12 mouse cellular contexts compared by ENCODE assay signal in the genomic region with DNA sequence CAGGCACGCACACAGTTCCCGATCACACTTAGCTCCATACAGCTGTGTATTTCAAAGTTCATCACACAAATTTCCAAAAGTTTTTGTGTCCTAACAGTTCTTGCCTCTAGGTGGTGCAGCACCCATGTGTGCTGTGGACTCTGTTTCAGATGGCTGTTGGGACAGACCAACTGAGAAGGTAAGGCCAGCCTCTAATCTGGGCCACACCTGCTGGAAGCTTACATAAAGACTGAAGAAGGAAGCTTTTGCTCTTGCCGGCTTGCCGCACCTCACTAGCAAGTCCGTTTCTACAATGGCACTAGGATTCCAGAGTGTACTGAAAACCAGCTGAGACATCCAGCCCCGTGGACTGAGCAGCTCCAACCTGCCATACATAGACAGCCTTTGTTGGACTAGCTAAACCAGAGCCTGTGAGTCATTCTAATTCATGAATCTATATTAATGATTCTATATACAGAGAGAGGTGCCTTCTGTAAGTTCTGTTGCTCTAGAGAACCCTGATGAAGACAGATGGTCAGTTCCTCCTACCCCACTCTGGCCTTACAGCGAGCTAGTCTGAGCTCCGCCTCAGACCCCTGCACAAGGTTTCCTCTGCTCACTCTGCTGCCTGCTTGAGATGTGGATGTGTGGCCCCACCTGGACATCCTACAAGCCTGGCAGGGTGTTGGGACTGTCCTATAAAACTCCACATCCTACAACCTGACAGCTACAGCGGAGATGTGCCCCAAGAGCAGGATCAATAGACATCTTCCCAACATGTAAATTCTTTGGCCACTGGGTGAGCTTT. TPM values are rescaled to one million over a fixed set of nuclear protein-coding genes. Genes with fewer than 3 reads are reported as not detected.
DNase-seq lines count a peak whose midpoint lies in the region; ATAC-seq and TF ChIP-seq lines count a peak whose summit lies in the region.
"Had no signal": no experiment of that assay in that cellular context is flagged by ENCODE, and none has a peak within 500 bp of the region (broad histone marks: within the 10 kb centered on the region; RNA-seq: fewer than 3 reads in every experiment).

No protein-coding gene starts in this region.

- ATAC-seq in CD4-positive, CD25-positive, alpha-beta regulatory T cell, adult 4 months = no peak
- ATAC-seq in liver, embryonic 12.5 days = 0 out of 2 replicates have a peak, but pooled peaks have one; percentile 37
- ATAC-seq in liver, embryonic 11.5 days (replicated peaks; ENCODE audit: low FRiP score) = no peak
- ATAC-seq: activated CD4-positive, CD25-positive, alpha-beta regulatory T cell, adult 4 months had no signal

- no peak overlapping the region for H3K4me3 ChIP-seq in liver, embryonic 12.5 days
- H3K4me3 ChIP-seq in liver, embryonic 11.5 days (ENCODE audit: low read depth, low read length) = no peak overlapping the region
- no peak overlapping the region for H3K4me3 ChIP-seq in embryonic fibroblast, embryonic 13.5 days (ENCODE audit: insufficient read depth, low read length)
- H3K4me3 ChIP-seq: embryonic facial prominence, embryonic 15.5 days; neural tube, embryonic 12.5 days had no signal

- H3K27ac ChIP-seq in liver, embryonic 12.5 days = no peak overlapping the region
- no peak overlapping the region for H3K27ac ChIP-seq in liver, embryonic 11.5 days (ENCODE audit: low read depth, low read length)
- H3K27ac ChIP-seq in embryonic fibroblast, embryonic 13.5 days (ENCODE audit: insufficient read depth, low read length) = peak overlapping the region; percentile 28; the same call in 1 of the 2 replicates
- H3K27ac ChIP-seq: embryonic facial prominence, embryonic 15.5 days; neural tube, embryonic 12.5 days had no signal

- WGBS in liver, embryonic 12.5 days (ENCODE audit: insufficient replicate concordance) = 64% methylated on average over 9 of the region's 9 CpGs
- WGBS in liver, embryonic 11.5 days = 69% methylated on average over 9 of the region's 9 CpGs

- peaks cover 10% of the 10 kb centered on the region for H3K36me3 ChIP-seq in liver, embryonic 12.5 days
- H3K36me3 ChIP-seq in liver, embryonic 11.5 days (ENCODE audit: control insufficient read depth, insufficient read depth, low read length) = no peaks in the 10 kb centered on the region
- no peaks in the 10 kb centered on the region for H3K36me3 ChIP-seq in splenic B cell, adult 2 months (ENCODE audit: control insufficient read depth, insufficient read depth, low read length, poor library complexity, severe bottlenecking)
- H3K36me3 ChIP-seq: embryonic facial prominence, embryonic 15.5 days; neural tube, embryonic 12.5 days had no signal

- no peaks in the 10 kb centered on the region for H3K9me3 ChIP-seq in liver, embryonic 12.5 days (replicated peaks)
- H3K9me3 ChIP-seq in liver, embryonic 11.5 days (ENCODE audit: control insufficient read depth, low read length) = no peaks in the 10 kb centered on the region
- H3K9me3 ChIP-seq: embryonic facial prominence, embryonic 15.5 days; neural tube, embryonic 12.5 days had no signal

- no peak overlapping the region for H3K4me2 ChIP-seq in liver, embryonic 12.5 days
- no peak overlapping the region for H3K4me2 ChIP-seq in liver, embryonic 11.5 days
- H3K4me2 ChIP-seq: embryonic facial prominence, embryonic 15.5 days; neural tube, embryonic 12.5 days had no signal

- H3K27me3 ChIP-seq in liver, embryonic 12.5 days (replicated peaks) = peaks cover 17% of the 10 kb centered on the region; the same call in 1 of the 2 replicates
- no peaks in the 10 kb centered on the region for H3K27me3 ChIP-seq in liver, embryonic 11.5 days (replicated peaks; ENCODE audit: control insufficient read depth, insufficient read depth, low read length)
- no peaks in the 10 kb centered on the region for H3K27me3 ChIP-seq in splenic B cell, adult 2 months (ENCODE audit: control insufficient read depth, insufficient read depth, low read length, poor library complexity, severe bottlenecking)
- H3K27me3 ChIP-seq: embryonic facial prominence, embryonic 15.5 days; neural tube, embryonic 12.5 days had no signal

- TF ChIP-seq CTCF in embryonic fibroblast, embryonic 13.5 days (IDR thresholded peaks at IDR 0.05; ENCODE audit: borderline replicate concordance, insufficient read depth, low read length) = no peak

- TF ChIP-seq POLR2A in embryonic fibroblast, embryonic 13.5 days (IDR thresholded peaks at IDR 0.05; ENCODE audit: low read depth, low read length) = no peak

- peak; percentile 59 for DNase-seq in CD4-positive, CD25-positive, alpha-beta regulatory T cell, adult 2 months (ENCODE audit: low read depth, low spot score)
- DNase-seq in liver, embryonic 11.5 days (ENCODE audit: low spot score) = no peak
- DNase-seq in splenic B cell, adult 2 months (ENCODE audit: low read depth, low spot score) = peak; percentile 33
- DNase-seq in left cerebral cortex, adult 18-20 months (ENCODE audit: low spot score in 2 of 2) = no peak
- no peak for DNase-seq in layer of hippocampus, adult 9-11 months

- H3K4me1 ChIP-seq in liver, embryonic 12.5 days = no peaks in the 10 kb centered on the region
- H3K4me1 ChIP-seq in liver, embryonic 11.5 days (replicated peaks; ENCODE audit: control insufficient read depth, insufficient read depth, low read length) = no peaks in the 10 kb centered on the region
- H3K4me1 ChIP-seq in embryonic fibroblast, embryonic 13.5 days (ENCODE audit: control insufficient read depth, insufficient read depth, low read length) = peaks cover 2% of the 10 kb centered on the region; the same call in 1 of the 2 replicates
- H3K4me1 ChIP-seq: embryonic facial prominence, embryonic 15.5 days; neural tube, embryonic 12.5 days had no signal

- H3K9ac ChIP-seq in liver, embryonic 12.5 days = no peak overlapping the region
- no peak overlapping the region for H3K9ac ChIP-seq in liver, embryonic 11.5 days (ENCODE audit: low read depth, low read length)
- H3K9ac ChIP-seq: embryonic facial prominence, embryonic 15.5 days; neural tube, embryonic 12.5 days had no signal

RNA-seq across cellular contexts. Expression of gene Apol9b, which starts 11.9 kb away (rescaled TPM):
- polyA plus RNA-seq in CD4-positive, CD25-positive, alpha-beta regulatory T cell, adult 4 months (2017; shearing (Covaris generic)) = 10 to 100 TPM; 50.3 to 80.6 TPM
- polyA plus RNA-seq in liver, embryonic 12.5 days (2016; fragmentation: Nextera tagmentation; extraction: Ambion mirVana) = not detected in 2 replicates
- polyA plus RNA-seq in liver, embryonic 11.5 days (2014; fragmentation: Nextera tagmentation; extraction: Ambion mirVana) = not detected in 2 replicates
- polyA plus RNA-seq in embryonic fibroblast, embryonic 13.5 days (2011; ENCODE audit: insufficient read length, low read depth, missing spikeins) = 0.46 and 1.3 TPM in 2 replicates
- total RNA-seq in left cerebral cortex, adult 18-20 months (2021) = not detected
- total RNA-seq: gastrocnemius, postnatal 4 days had no signal
- polyA plus RNA-seq: neural tube, embryonic 12.5 days had no signal

RNA-seq across cellular contexts. Expression of gene Apol8, which starts 16.1 kb away (rescaled TPM):
- polyA plus RNA-seq in CD4-positive, CD25-positive, alpha-beta regulatory T cell, adult 4 months (2017; shearing (Covaris generic)) = not detected
- polyA plus RNA-seq in liver, embryonic 12.5 days (2016; fragmentation: Nextera tagmentation; extraction: Ambion mirVana) = 25.8 and 26.7 TPM in 2 replicates
- polyA plus RNA-seq in liver, embryonic 11.5 days (2014; fragmentation: Nextera tagmentation; extraction: Ambion mirVana) = 2.9 and 3.2 TPM in 2 replicates
- 0.58 and 2.6 TPM in 2 replicates for polyA plus RNA-seq in embryonic fibroblast, embryonic 13.5 days (2011; ENCODE audit: insufficient read length, low read depth, missing spikeins)
- 1 to 10 TPM; 7.9 to 9.2 TPM for total RNA-seq in left cerebral cortex, adult 18-20 months (2021)
- polyA plus RNA-seq: activated CD4-positive, CD25-positive, alpha-beta regulatory T cell, adult 4 months had no signal

RNA-seq across cellular contexts. Expression of gene Apol7e, which starts 42.0 kb away (rescaled TPM):
- 10 to 100 TPM; 57.4 to 67.8 TPM for polyA plus RNA-seq in CD4-positive, CD25-positive, alpha-beta regulatory T cell, adult 4 months (2017; shearing (Covaris generic))
- polyA plus RNA-seq in liver, embryonic 12.5 days (2016; fragmentation: Nextera tagmentation; extraction: Ambion mirVana) = not detected in 2 replicates
- polyA plus RNA-seq in liver, embryonic 11.5 days (2014; fragmentation: Nextera tagmentation; extraction: Ambion mirVana) = not detected in 2 replicates
- not detected in 2 replicates for polyA plus RNA-seq in embryonic fibroblast, embryonic 13.5 days (2011; ENCODE audit: insufficient read length, low read depth, missing spikeins)
- total RNA-seq in left cerebral cortex, adult 18-20 months (2021) = not detected
- polyA plus RNA-seq: embryonic facial prominence, embryonic 15.5 days; neural tube, embryonic 12.5 days had no signal

Comparison
In these comparisons a context has a peak if more than half of its experiments do, and no peak if none do; other contexts are left out.
1. DNase-seq: peak in CD4-positive, CD25-positive, alpha-beta regulatory T cell, adult 2 months (single experiment) and splenic B cell, adult 2 months (single experiment); none in liver, embryonic 11.5 days (single experiment), left cerebral cortex, adult 18-20 months (0 of 2) and layer of hippocampus, adult 9-11 months (single experiment).
2. RNA of gene Apol9b, which starts 11.9 kb away (polyA plus RNA-seq): 50.3 to 80.6 TPM in CD4-positive, CD25-positive, alpha-beta regulatory T cell, adult 4 months; 0.46 to 1.3 TPM in embryonic fibroblast, embryonic 13.5 days, not detected in liver, embryonic 11.5 days and not detected in liver, embryonic 12.5 days; every median in the first group is over 10 times any median in the second.
3. RNA of gene Apol7e, which starts 42.0 kb away (polyA plus RNA-seq): 57.4 to 67.8 TPM in CD4-positive, CD25-positive, alpha-beta regulatory T cell, adult 4 months; not detected in liver, embryonic 12.5 days, not detected in liver, embryonic 11.5 days and not detected in embryonic fibroblast, embryonic 13.5 days; every median in the first group is over 10 times any median in the second.